Mouse (Mus musculus) layer of hippocampus, postnatal 10 days (tissue): ENCODE measurements at regions not wholly inside any gene's neighbourhood (a gene's known extent, or its start where the extent isn't known, plus 50 kb on each side); places are given as distances from the start of the nearest gene placed in this dataset.
"Not testable (repeated sequence)": the region's sequence is repeated elsewhere in the genome, so short reads cannot be mapped to it uniquely, and the experiment has no call there.

ENCODE experiments used
- DNase-seq, 2 experiments: peaks; one replicate each; pipeline ENCODE4 v3.0.0; 2021; ENCODE audit warnings: low spot score in 2 of 2

DNA sequence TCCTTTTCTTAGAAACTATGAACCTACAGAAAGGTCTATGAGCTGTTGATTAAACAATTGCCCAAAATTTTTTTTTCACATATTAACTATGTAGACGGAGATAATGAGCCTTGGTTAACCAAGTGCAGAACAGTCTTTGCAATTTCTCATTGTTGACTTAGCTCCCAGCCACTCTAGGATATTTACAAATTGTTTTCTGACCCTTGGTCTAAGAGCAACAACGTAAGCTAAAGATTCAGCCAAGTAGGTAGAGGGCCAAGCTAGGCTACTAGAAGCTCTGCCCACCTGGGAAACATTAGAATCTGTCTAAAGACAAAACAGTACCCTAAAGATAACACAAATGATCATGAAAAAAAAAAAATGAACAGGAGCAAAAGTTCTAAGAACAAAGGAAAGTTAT, 67.5 kb upstream of the Map9 start:
- no peak for DNase-seq

DNA sequence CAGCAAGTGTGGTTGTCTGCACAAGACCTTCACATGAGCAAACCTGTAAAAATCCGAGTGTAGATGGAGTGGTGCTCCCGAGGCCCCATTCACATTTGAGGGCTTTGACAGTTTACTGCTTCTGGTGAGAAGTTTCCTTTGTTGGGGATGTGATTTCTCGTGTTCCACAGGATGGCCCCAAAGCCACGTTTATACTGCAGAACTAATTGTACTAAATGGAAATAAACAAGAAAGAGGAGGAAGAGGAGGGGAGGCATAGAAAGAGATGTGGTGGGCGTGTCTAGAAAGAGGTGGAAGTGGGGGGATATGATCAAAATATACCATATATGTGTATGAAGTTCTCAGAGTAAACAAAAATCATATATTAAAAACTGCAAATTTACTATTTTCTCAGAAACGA, 68.8 kb upstream of the Map9 start:
- DNase-seq = no peak

DNA sequence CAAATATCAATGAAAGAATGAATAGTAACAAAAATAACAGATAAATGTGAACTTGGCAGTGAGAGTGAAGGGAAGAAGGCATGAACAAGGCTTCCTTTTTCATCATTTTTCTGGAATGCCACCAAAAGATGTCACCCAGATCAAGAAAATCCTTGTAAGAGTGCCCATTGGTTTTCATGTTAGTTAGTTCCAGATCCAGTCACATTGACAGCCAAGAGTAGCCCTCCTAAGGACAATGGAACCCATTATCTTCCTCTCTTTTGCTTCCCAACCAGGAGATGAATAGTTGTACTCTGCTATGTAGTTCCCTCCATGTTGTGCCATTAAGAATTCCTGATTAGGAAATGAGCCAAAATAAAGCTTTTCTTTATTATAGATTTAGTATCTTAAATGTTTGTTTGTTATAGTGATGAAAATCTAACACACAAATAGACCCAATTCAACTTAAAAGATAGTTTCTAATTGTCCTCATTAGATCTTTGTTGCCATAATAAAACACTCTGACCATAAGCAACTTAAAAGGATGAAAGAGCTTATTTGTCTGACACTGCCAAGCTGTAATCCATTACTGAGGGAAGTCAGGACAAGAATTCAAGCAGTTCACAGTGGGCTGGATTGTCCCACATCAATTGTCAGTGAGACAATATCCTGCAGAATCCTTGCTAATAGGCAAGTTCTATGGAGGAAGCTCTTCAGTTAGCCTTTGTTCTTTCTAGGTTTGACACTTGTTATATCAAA, 80.7 kb upstream of the Map9 start:
- no peak for DNase-seq

- no peak for DNase-seq
Observed at GRCm38 (mm10) chr3:82275822-82276203, 82.0 kb upstream of the Map9 start.

DNA sequence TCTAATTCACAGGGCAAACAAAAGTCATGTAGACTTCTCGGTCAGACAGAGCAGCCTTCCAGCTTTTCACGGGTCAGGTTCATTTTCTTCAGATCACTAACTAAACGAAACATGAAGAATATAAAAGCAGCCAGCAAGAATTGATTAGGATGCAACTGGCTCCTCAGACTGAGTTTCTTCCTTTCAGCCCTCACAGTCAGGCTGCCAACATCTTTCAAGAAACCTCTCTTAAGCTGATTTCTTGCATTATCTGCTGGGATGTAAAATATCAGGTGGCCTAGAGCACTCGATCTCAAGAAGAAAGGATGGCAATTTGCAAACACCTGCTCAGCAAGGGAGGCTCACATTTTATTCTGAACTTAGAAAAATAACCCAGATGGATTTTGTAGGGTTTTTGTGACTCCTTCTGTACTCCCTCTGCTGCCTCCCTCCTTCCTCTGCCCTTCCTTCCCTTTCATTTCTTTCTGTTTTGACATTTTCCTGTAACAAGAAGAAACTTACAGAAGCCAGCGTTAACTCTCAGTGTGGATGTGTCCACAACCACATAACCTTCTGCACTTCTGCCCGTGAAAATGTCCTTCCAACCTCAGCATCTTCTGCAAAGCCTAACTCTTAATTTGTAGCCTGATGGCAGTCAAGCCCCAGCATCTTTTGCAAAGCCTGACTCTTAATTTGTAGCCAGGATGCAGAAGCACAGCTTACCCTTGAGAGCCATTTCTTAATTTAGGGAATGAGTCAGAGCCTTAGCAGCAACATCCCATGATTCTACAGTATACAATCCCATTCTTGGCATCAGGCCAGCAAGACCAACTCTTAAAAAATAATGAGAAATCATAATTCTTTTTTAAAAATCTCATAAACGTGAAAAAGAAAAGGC, 82.7 kb upstream of the Map9 start:
- DNase-seq = peak; percentile 21 to 41

GRCm38 (mm10) chr3:82274196-82274937, 83.5 kb upstream of the Map9 start:
- DNase-seq = peak; percentile 8 to 29

DNA sequence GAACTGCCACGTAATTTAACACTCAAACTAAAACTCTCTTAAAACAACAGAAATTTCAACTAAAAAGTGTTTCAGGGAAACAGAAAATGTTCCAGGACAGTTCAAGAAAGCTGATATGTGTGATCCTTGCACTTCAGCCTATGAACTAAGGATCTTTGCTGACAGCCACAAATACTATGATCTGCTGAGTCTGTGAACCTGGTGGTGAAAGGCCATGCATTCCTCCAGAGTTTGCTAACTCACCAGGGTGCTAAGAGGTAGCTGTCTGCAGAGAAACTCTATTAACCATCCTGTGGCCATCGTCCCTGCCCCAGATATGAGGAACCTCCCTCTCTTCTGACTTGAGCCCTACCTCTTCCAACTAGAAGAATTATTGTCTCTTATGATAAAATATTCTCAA, 84.3 kb upstream of the Map9 start:
- not testable (repeated sequence) for DNase-seq

DNA sequence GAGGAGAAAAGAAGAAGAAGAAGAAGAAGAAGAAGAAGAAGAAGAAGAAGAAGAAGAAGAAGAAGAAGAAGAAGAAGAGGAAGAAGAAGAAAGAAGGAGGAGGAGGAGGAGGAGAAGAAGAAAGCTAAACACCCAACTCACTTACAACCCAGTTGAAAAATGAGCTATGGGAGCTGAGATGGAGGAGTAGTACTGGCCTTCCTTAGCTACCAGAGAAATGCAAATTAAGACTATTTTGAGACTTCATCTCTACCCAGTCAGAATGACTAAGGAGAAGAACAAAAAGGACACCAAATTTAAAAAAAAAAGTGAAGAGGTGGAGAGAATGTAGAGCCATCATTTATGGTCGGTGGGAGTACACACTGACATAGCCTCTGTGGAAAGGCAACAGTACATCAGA, 85.9 kb upstream of the Map9 start:
- DNase-seq = no peak

- no peak for DNase-seq
Observed at GRCm38 (mm10) chr3:82265941-82266340, 91.9 kb upstream of the Map9 start.

DNA sequence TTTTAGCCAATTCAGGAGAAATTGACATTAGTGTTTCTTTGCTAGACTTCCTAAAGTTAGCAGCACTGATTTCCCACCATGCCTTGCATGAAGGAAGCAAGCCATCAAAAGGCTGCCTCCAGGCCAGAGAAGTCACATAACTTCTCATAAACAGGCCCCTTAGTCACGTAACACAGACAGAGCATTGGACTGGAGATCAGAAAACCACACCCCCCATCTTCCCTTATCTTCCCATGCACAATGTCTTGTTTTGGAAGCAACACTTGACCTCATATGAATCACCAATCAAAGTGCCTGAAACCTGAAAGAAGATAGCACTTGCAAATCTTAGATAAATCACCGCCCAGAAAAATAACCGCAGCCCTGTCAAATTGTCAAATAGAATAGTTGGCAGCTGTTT, 95.9 kb upstream of the Map9 start:
- no peak for DNase-seq

- no peak for DNase-seq
Observed at GRCm38 (mm10) chr3:82259986-82260652, 97.7 kb upstream of the Map9 start.

- peak; percentile 44 to 46 for DNase-seq
Observed at GRCm38 (mm10) chr3:82250796-82251261, 105.2 kb upstream of the Gucy1a1 start.

GRCm38 (mm10) chr3:82249968-82250795, 104.6 kb upstream of the Gucy1a1 start:
- no peak for DNase-seq

GRCm38 (mm10) chr3:82236377-82237057, 90.9 kb upstream of the Gucy1a1 start:
- DNase-seq = no peak

DNA sequence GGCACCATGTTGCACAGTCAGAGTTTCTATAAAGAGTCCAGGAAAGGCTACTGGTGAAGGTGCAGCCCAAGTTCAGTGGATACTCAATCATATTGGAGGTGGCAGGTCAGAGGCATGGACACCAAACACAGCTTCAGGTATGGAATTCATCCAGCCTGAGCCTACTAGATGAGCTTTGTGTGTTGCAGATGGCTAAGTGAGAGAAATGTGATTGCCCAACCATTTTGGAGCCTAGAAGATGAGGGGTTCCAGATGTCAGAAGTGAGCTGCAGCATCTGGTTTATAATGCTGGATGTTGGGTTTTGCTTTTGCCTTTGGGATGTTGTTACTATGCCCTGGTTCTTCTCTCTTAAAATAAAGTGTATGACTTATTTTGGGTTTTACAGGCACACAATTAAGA, 88.7 kb upstream of the Gucy1a1 start:
- DNase-seq = no peak

DNA sequence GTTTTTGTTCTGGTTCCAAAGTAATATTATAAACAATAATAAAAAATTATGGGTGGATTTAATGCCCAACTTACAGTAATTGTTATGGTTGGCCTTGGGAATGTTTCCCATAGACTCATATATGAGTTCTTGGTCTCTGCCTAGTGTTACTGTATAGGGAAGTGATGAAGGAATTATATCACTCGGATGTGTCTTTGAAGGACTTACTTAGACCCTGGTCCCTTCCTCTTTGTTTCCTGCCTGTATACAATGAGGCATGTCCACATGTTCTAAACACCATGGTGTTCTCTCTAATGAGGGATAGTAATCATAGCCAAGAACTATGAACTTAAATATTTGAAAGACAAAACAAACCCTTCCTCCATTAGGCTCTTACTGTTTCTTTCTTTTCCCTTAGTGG, 77.8 kb upstream of the Gucy1a1 start:
- DNase-seq = no peak

DNA sequence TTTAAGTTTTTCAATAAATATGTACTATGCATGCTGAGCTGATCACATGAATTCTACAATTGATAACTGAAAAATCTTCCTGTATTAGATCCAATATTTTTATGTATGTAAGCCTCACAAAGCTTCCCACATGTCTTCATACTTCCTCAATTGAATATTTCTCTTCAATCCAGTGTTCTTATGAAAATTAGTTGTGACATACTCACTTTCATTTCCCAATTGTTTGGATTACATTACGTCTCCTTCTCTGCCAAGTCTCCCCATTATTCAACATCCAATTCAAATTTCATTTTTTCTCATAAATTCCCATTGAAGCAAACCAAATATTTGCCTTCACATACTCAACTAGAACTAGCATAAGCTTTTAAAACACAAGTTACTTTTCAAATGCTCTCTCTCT, 76.3 kb upstream of the Gucy1a1 start:
- DNase-seq = no peak

DNA sequence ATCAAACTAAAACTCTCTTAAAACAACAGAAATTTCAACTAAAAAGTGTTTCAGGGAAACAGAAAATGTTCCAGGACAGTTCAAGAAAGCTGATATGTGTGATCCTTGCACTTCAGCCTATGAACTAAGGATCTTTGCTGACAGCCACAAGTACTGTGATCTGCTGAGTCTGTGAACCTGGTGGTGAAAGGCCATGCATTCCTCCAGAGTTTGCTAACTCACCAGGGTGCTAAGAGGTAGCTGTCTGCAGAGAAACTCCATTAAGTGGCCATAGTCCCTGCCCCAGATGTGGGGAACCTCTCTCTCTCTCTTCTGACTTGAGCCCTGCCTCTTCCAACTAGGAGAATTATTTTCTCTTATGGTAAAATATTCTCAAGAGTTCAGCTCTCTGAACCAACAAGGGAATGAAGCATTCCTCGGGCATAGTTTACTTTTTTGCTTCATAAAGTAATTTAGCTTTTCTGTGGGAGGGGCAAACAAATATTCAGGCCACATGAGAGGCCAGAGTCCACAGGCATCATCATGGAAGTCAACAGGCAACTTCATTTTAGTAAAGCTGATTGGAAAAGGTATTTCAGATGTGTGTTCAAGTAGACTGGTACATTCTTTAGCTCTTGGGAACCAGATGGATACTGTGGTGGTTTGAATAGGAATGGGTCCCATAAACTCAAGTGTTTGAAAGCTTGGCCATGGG, 73.8 kb upstream of the Gucy1a1 start:
- not testable (repeated sequence) for DNase-seq
